Mouse (Mus musculus) neural tube, embryonic 12.5 days (tissue): ENCODE data around the gene Cdk4. TPM values are rescaled to one million over a fixed set of nuclear protein-coding genes. Genes with fewer than 3 reads are reported as not detected.

Experiments
- ATAC-seq: fragments of 200-750 bp; cut with Nextera tagmentation; 2 replicates; pipeline ENCODE4 v1.8.0; 2017; ENCODE audit warnings: low read depth, mild to moderate bottlenecking, moderate TSS enrichment, moderate library complexity; ENCODE audit not compliant: low FRiP score
- H3K27ac ChIP-seq: fragments of 300-500 bp; sonication (generic); 2 replicates; pipeline ENCODE4 v1.5.1; 2016
- H3K27me3 ChIP-seq: fragments of 300-500 bp; sonication (generic); replicated peaks from 2 replicates; pipeline ENCODE4 v1.6.1; 2016; ENCODE audit warnings: mild to moderate bottlenecking
- H3K36me3 ChIP-seq: fragments of 300-500 bp; sonication (generic); 2 replicates; pipeline ENCODE4 v1.6.1; 2016; ENCODE audit warnings: mild to moderate bottlenecking
- H3K4me1 ChIP-seq: fragments of 300-500 bp; sonication (generic); 2 replicates; pipeline ENCODE4 v1.6.1; 2016
- H3K4me2 ChIP-seq: fragments of 300-500 bp; sonication (generic); replicated peaks from 2 replicates; pipeline ENCODE4 v1.6.1; 2016; ENCODE audit warnings: mild to moderate bottlenecking
- H3K4me3 ChIP-seq: fragments of 300-500 bp; sonication (generic); 2 replicates; pipeline ENCODE4 v1.5.1; 2016
- H3K9ac ChIP-seq: fragments of 300-500 bp; sonication (generic); 2 replicates; pipeline ENCODE4 v1.6.1; 2016; ENCODE audit warnings: mild to moderate bottlenecking
- H3K9me3 ChIP-seq: fragments of 300-500 bp; sonication (generic); 2 replicates; pipeline ENCODE4 v1.6.1; 2016; ENCODE audit warnings: mild to moderate bottlenecking
- WGBS: fragments of 180-500 bp; shearing (Covaris S2); methylation state at CpG from one replicate; pipeline ENCODE4 v1.1.7; 2016; 5-methylcytosine and 5-hydroxymethylcytosine counted together
- polyA plus RNA-seq: library from polyadenylated mRNA; unstranded; fragments of >200 nt; fragmentation: Nextera tagmentation; extraction: Ambion mirVana; gene quantifications from 2 replicates; pipeline ENCODE4 v1.2.1, GENCODE M21; 2016

The Cdk4 gene
- polyA plus RNA-seq, 1 experiment from 2014 or later: 1,857 TPM

- WGBS: under 1% methylated on average over 48 of the region's 49 CpGs
- peaks cover 44% of the 10 kb centered on the region for H3K4me1 ChIP-seq
- H3K27ac ChIP-seq: peak overlapping the region; percentile 53; the same call in 1 of the 2 replicates
- ATAC-seq: peak; percentile 63
- H3K4me2 ChIP-seq: peak overlapping the region; percentile 98
- peak overlapping the region; percentile 84 for H3K9ac ChIP-seq
- no peaks in the 10 kb centered on the region for H3K9me3 ChIP-seq
- H3K4me3 ChIP-seq: peak overlapping the region; percentile 70
- no peaks in the 10 kb centered on the region for H3K36me3 ChIP-seq
- H3K27me3 ChIP-seq: peaks cover 67% of the 10 kb centered on the region
Measured at GRCm38 (mm10) chr10:127078677-127079575, 15.6 kb downstream of the Cdk4 start.

DNA sequence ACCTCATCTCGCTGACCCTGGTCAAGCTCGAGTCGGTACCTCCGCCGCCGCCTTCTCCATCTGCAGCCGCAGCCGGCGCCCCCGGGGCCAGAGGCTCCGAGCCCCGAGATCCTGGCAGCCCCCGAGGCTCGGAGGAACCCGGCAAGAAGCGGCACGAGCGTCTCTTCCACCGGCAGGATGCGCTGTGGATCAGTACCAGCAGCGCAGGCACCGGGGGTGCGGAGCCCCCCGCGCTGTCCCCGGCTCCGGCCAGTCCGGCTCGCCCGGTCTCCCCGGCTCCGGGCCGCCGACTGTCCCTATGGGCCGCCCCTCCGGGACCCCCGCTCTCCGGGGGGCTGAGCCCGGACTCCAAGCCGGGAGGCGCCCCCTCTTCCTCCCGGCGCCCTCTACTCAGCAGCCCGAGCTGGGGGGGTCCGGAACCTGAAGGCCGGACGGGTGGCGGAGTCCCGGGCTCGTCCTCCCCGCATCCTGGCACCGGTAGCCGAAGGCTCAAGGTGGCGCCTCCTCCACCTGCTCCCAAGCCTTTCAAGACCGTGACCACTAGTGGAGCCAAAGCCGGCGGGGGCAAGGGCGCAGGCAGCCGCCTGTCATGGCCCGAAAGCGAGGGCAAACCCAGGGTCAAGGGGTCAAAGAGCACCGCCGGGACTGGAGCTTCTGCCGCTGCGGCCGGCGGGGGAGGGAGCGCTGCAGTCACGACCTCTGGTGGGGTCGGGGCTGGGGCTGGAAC, 16.5 kb downstream of the Cdk4 start:
- Histone ChIP-seq H3K27ac (no peak overlapping the region), H3K4me3 (peak overlapping the region; percentile 70), H3K9ac (peak overlapping the region; percentile 84), H3K27me3 (peaks cover 73% of the 10 kb centered on the region), H3K36me3 (no peaks in the 10 kb centered on the region), H3K4me2 (peak overlapping the region; percentile 98), H3K4me1 (peaks cover 44% of the 10 kb centered on the region), H3K9me3 (no peaks in the 10 kb centered on the region)
- no peak for ATAC-seq
- WGBS: 1% methylated on average over 70 of the region's 70 CpGs

GRCm38 (mm10) chr10:127080901-127081780, 17.8 kb downstream of the Cdk4 start:
- ATAC-seq: no peak
- Histone ChIP-seq H3K9me3 (no peaks in the 10 kb centered on the region), H3K4me2 (peak overlapping the region; percentile 98), H3K36me3 (no peaks in the 10 kb centered on the region), H3K9ac (peak overlapping the region; percentile 43; the same call in 1 of the 2 replicates), H3K4me3 (peak overlapping the region; percentile 70), H3K27ac (no peak overlapping the region), H3K27me3 (peaks cover 70% of the 10 kb centered on the region), H3K4me1 (peaks cover 44% of the 10 kb centered on the region)
- WGBS: 3% methylated on average over 48 of the region's 48 CpGs

DNA sequence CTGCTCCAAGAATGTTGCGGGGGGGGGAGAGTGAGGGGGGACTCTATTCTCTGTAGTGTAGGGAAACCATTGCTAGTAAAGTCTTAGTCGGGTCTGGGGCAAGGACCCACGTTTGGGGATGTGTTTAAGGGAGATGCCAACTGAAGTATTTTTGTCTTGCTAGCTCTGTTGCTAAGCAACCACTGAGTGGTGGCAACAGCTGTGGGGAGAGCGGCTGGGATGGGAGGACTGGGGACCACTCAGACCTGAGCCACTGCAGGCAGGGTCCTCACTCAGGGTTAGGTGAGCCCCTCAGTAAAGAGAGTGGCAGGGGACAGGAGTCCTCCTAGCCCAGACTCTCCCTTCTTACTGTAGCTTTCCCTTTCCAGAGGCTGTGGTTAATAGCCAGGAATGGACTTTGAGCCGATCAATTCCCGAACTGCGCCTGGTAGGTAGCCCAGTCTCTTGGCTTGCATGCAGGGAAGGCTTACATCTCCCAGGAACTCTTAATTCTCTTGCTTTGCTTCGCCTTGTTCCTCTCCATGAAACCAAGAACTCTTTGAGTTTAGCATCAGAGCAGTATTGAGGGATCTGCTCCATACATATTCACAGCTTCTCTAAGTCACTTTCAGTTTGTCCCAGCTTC, 18.8 kb downstream of the Cdk4 start:
- 0 out of 2 replicates have a peak, but pooled peaks have one; percentile 19 for ATAC-seq
- Histone ChIP-seq H3K9ac (no peak overlapping the region), H3K4me1 (peaks cover 44% of the 10 kb centered on the region), H3K27me3 (peaks cover 72% of the 10 kb centered on the region), H3K9me3 (no peaks in the 10 kb centered on the region), H3K4me2 (peak overlapping the region; percentile 98), H3K4me3 (0 out of 2 replicates have a peak overlapping the region, but pooled peaks have one; percentile 70), H3K36me3 (no peaks in the 10 kb centered on the region), H3K27ac (no peak overlapping the region)
- WGBS: 30% methylated on average over 8 of the region's 8 CpGs

DNA sequence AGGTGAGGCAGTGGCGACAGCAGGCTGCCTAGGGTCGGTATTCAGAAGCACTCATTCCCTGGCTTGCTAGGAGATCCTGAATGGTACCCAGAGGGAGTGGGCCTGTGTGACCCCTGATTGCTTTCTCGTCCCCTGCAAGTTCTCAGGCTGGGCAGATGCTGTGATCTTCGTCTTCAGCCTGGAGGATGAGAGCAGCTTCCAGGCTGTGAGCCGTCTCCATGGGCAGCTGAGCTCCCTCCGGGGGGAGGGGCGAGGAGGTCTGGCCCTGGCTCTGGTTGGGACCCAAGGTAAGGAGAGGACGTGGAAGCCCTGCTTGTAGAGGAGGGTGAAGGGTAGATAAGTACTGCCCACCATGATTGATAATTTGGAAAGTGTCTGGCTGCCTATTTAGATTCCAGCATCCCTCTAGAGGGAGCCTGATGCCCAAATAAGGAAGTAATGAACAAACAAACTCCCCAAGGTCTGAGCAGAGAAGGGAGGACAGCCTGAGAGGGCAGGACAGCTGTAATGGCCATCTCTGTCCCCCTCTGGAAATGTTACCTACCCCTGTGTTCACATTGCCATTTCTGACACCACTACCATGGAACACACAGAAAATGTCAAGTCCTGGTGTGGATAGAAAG, 20.1 kb downstream of the Cdk4 start:
- H3K4me1 ChIP-seq: peaks cover 34% of the 10 kb centered on the region
- 34% methylated on average over 8 of the region's 8 CpGs for WGBS
- peaks cover 75% of the 10 kb centered on the region for H3K27me3 ChIP-seq

GRCm38 (mm10) chr10:127083915-127084306, 20.6 kb downstream of the Cdk4 start:
- Histone ChIP-seq H3K4me1 (peaks cover 34% of the 10 kb centered on the region), H3K9me3 (no peaks in the 10 kb centered on the region), H3K9ac (no peak overlapping the region), H3K4me3 (no peak overlapping the region), H3K4me2 (no peak overlapping the region), H3K27me3 (peaks cover 80% of the 10 kb centered on the region), H3K27ac (no peak overlapping the region), H3K36me3 (no peaks in the 10 kb centered on the region)
- ATAC-seq: no peak
- WGBS: 64% methylated on average over 5 of the region's 5 CpGs

More for the DNA sequence above, 20.1 kb downstream of the Cdk4 start:
- Histone ChIP-seq H3K27ac (no peak overlapping the region), H3K36me3 (no peaks in the 10 kb centered on the region), H3K9me3 (no peaks in the 10 kb centered on the region), H3K4me3 (no peak overlapping the region), H3K4me2 (no peak overlapping the region), H3K9ac (no peak overlapping the region)
- no peak for ATAC-seq

DNA sequence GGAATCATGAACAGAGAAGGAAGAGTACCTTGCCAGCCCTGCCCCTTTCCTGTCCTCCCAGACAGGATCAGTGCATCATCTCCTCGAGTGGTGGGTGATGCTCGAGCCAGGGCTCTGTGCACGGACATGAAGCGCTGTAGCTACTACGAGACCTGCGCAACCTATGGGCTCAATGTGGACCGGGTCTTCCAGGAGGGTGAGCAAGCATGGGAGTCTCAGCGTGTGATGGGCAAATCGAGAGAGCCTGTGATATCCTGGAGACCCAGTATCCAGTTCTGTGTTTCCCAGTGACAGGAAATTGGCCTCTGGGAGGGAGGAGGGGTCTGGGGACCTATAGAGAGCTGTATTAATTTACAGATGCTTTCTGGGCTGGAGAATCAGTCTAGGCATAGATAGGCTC, 21.7 kb downstream of the Cdk4 start:
- 82% methylated on average over 9 of the region's 9 CpGs for WGBS
- peaks cover 23% of the 10 kb centered on the region for H3K4me1 ChIP-seq
- H3K27me3 ChIP-seq: peaks cover 81% of the 10 kb centered on the region
- H3K27ac ChIP-seq: no peak overlapping the region
- no peak overlapping the region for H3K9ac ChIP-seq
- no peak overlapping the region for H3K4me2 ChIP-seq
- H3K9me3 ChIP-seq: no peaks in the 10 kb centered on the region
- ATAC-seq: no peak
- no peaks in the 10 kb centered on the region for H3K36me3 ChIP-seq
- no peak overlapping the region for H3K4me3 ChIP-seq

DNA sequence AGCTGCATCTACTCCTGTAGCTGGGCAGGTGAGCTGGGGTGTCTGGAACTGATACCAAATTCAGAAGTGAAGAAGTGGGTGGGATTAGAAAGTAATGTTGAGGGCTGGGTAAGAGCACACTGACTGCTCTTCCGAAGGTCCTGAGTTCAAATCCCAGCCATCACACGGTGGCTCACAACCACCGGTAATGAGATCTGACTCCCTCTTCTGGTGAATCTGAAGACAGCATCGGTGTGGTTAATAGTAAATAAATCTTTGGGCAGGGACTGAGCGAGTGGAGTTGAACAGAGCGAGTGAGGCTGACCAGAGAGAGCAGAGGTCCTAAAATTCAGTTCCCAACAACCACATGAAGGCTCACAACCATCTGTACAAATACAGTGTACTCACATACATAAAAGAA, 22.3 kb downstream of the Cdk4 start:
- peaks cover 81% of the 10 kb centered on the region for H3K27me3 ChIP-seq

GRCm38 (mm10) chr10:127090560-127091411, 27.5 kb downstream of the Cdk4 start:
- H3K27ac ChIP-seq: no peak overlapping the region
- H3K27me3 ChIP-seq: peaks cover 68% of the 10 kb centered on the region
- WGBS: 8% methylated on average over 57 of the region's 57 CpGs
- H3K4me1 ChIP-seq: peaks cover 17% of the 10 kb centered on the region
- peak overlapping the region; percentile 13 for H3K4me3 ChIP-seq
- no peaks in the 10 kb centered on the region for H3K9me3 ChIP-seq
- peaks cover 11% of the 10 kb centered on the region for H3K36me3 ChIP-seq
- peak overlapping the region; percentile 50 for H3K4me2 ChIP-seq
- ATAC-seq: no peak
- H3K9ac ChIP-seq: 0 out of 2 replicates have a peak overlapping the region, but pooled peaks have one; percentile 26

More for the DNA sequence above, 22.3 kb downstream of the Cdk4 start:
- no peaks in the 10 kb centered on the region for H3K36me3 ChIP-seq
- no peak overlapping the region for H3K27ac ChIP-seq
- WGBS: 77% methylated on average over 6 of the region's 6 CpGs
- peaks cover 19% of the 10 kb centered on the region for H3K4me1 ChIP-seq
- no peaks in the 10 kb centered on the region for H3K9me3 ChIP-seq
- no peak overlapping the region for H3K4me2 ChIP-seq
- no peak overlapping the region for H3K4me3 ChIP-seq
- no peak overlapping the region for H3K9ac ChIP-seq
- ATAC-seq: no peak
